Mouse (Mus musculus) CH12.LX (cell line): Measurements from ENCODE around the gene Bub1. TPM values are rescaled to one million over a fixed set of nuclear protein-coding genes. Genes with fewer than 3 reads are reported as not detected.

ENCODE experiments used
- DNase-seq: peaks from one replicate; pipeline ENCODE4 v3.0.0-alpha.2; 2013; ENCODE audit errors: extremely low read depth
- H3K27ac ChIP-seq: 2 replicates; pipeline ENCODE4 v1.5.1; 2012; ENCODE audit warnings: low read depth, mild to moderate bottlenecking, control low read depth, moderate library complexity; ENCODE audit not compliant: insufficient read depth
- H3K27me3 ChIP-seq: replicated peaks from 2 replicates; pipeline ENCODE3; 2012; ENCODE audit warnings: inconsistent platforms
- H3K36me3 ChIP-seq, 2 experiments: replicated peaks in 1 of 2; 2 replicates each; pipeline versions ENCODE3 to v1.6.1; 2012; ENCODE audit warnings: inconsistent platforms in 1 of 2, low read length in 1 of 2, mild to moderate bottlenecking in 1 of 2, mixed read lengths in 1 of 2, moderate library complexity in 1 of 2; ENCODE audit not compliant: control insufficient read depth in 1 of 2, insufficient read depth in 1 of 2
- H3K4me1 ChIP-seq, 2 experiments: 2 replicates each; pipeline ENCODE4 v1.6.1; 2012; ENCODE audit warnings: inconsistent platforms in 1 of 2, moderate library complexity in 1 of 2; ENCODE audit not compliant: insufficient read depth in 2 of 2, control insufficient read depth in 1 of 2
- H3K4me2 ChIP-seq: 2 replicates; pipeline ENCODE4 v1.6.1; 2012; ENCODE audit warnings: low read depth, mild to moderate bottlenecking, control low read depth; ENCODE audit not compliant: poor library complexity, insufficient read depth, severe bottlenecking
- H3K4me3 ChIP-seq, 3 experiments: fragments of 150-350 bp in 1 of 3; sonication (generic) in 1 of 3; replicated peaks in 1 of 3; 2 replicates each; pipeline versions ENCODE3 to v1.5.1; 2011 to 2012; ENCODE audit warnings: low read depth in 2 of 3, low read length in 2 of 3, mild to moderate bottlenecking in 2 of 3, moderate library complexity in 2 of 3, control low read depth in 1 of 3, improper control_type of control experiment in 1 of 3, inconsistent platforms in 1 of 3, mixed read lengths in 1 of 3; ENCODE audit not compliant: poor library complexity in 1 of 3
- H3K79me2 ChIP-seq: replicated peaks from 2 replicates; pipeline ENCODE4 v1.6.1; 2012; ENCODE audit warnings: mild to moderate bottlenecking, moderate library complexity; ENCODE audit not compliant: control insufficient read depth, poor library complexity, insufficient read depth, severe bottlenecking; ENCODE audit errors: extremely low read depth
- H3K9ac ChIP-seq: 2 replicates; pipeline ENCODE4 v1.6.1; 2012; ENCODE audit warnings: low read depth, mild to moderate bottlenecking, control low read depth, moderate library complexity; ENCODE audit not compliant: insufficient read depth
- H3K9me3 ChIP-seq: replicated peaks from 2 replicates; pipeline ENCODE3; 2012; ENCODE audit warnings: low read length, inconsistent platforms, mixed read lengths
- CHD1 ChIP-seq: IDR thresholded peaks from 2 replicates; pipeline ENCODE4 v1.6.1; 2012; ENCODE audit warnings: low read depth, low read length, improper control_type of control experiment, inconsistent platforms
- E2F4 ChIP-seq: IDR thresholded peaks from 2 replicates; pipeline ENCODE4 v1.6.1; 2011; ENCODE audit warnings: low read depth, low read length, improper control_type of control experiment; ENCODE audit not compliant: insufficient replicate concordance
- ELF1 ChIP-seq: IDR thresholded peaks from 2 replicates; pipeline ENCODE4 v1.6.1; 2014; ENCODE audit warnings: low read depth, mild to moderate bottlenecking, inconsistent platforms, low read length, improper control_type of control experiment
- EP300 ChIP-seq: IDR thresholded peaks from 2 replicates; pipeline ENCODE4 v1.6.1; 2011; ENCODE audit warnings: low read length, improper control_type of control experiment
- ETS1 ChIP-seq: conservative IDR thresholded peaks from 2 replicates; pipeline ENCODE4 v1.6.1; 2012; ENCODE audit warnings: low read depth, mild to moderate bottlenecking, inconsistent platforms, low read length, improper control_type of control experiment, moderate library complexity
- GABPA ChIP-seq: IDR thresholded peaks from 2 replicates; pipeline ENCODE4 v1.6.1; 2012; ENCODE audit warnings: low read depth, low read length, improper control_type of control experiment, inconsistent platforms; ENCODE audit not compliant: insufficient replicate concordance
- HCFC1 ChIP-seq: IDR thresholded peaks from 2 replicates; pipeline ENCODE4 v1.6.1; 2012; ENCODE audit warnings: low read depth, mild to moderate bottlenecking, inconsistent platforms, low read length, improper control_type of control experiment
- IRF4 ChIP-seq: IDR thresholded peaks from 2 replicates; pipeline ENCODE4 v1.6.1; 2014; ENCODE audit warnings: low read depth, mild to moderate bottlenecking, inconsistent platforms, low read length, improper control_type of control experiment
- JUND ChIP-seq: conservative IDR thresholded peaks from 2 replicates; pipeline ENCODE4 v1.6.1; 2011; ENCODE audit warnings: low read depth, low read length, improper control_type of control experiment
- KAT2A ChIP-seq: IDR thresholded peaks from 2 replicates; pipeline ENCODE4 v1.6.1; 2012; ENCODE audit warnings: low read length, improper control_type of control experiment, inconsistent platforms; ENCODE audit not compliant: insufficient replicate concordance
- MYC ChIP-seq: IDR thresholded peaks from 2 replicates; pipeline ENCODE4 v1.6.1; 2011; ENCODE audit warnings: low read depth, mild to moderate bottlenecking, improper control_type of control experiment, low read length
- PAX5 ChIP-seq: IDR thresholded peaks from 2 replicates; pipeline ENCODE4 v1.6.1; 2012; ENCODE audit warnings: low read length, inconsistent platforms, mixed read lengths
- POLR2A ChIP-seq: IDR thresholded peaks from 2 replicates; pipeline ENCODE4 v1.6.1; 2011; ENCODE audit warnings: low read depth, mild to moderate bottlenecking, improper control_type of control experiment, low read length
- RAD21 ChIP-seq: IDR thresholded peaks from 2 replicates; pipeline ENCODE4 v1.6.1; 2011; ENCODE audit warnings: low read depth, mild to moderate bottlenecking, low read length, improper control_type of control experiment, moderate library complexity
- TBP ChIP-seq: conservative IDR thresholded peaks from 2 replicates; pipeline ENCODE4 v1.6.1; 2011; ENCODE audit warnings: low read depth, low read length, improper control_type of control experiment
- TCF12 ChIP-seq: IDR thresholded peaks from 2 replicates; pipeline ENCODE4 v1.6.1; 2014; ENCODE audit warnings: low read depth, mild to moderate bottlenecking, inconsistent platforms, low read length, improper control_type of control experiment
- UBTF ChIP-seq: IDR thresholded peaks from 2 replicates; pipeline ENCODE4 v1.6.1; 2012; ENCODE audit warnings: low read depth, mild to moderate bottlenecking, inconsistent platforms, low read length, improper control_type of control experiment, moderate library complexity
- USF2 ChIP-seq: conservative IDR thresholded peaks from 2 replicates; pipeline ENCODE4 v1.6.1; 2011; ENCODE audit warnings: low read depth, low read length, improper control_type of control experiment
- ZNF384 ChIP-seq: IDR thresholded peaks from 2 replicates; pipeline ENCODE4 v1.6.1; 2012; ENCODE audit warnings: low read depth, low read length, improper control_type of control experiment, inconsistent platforms
- dilution Hi-C: fragments of 300-500 bp; cut with MboI; formaldehyde crosslinking; loops from 2 replicates; pipeline ENCODE4 v1.14.3; 2020; ENCODE audit warnings: low sequenced_read_pairs; ENCODE audit not compliant: extremely low pct_unique_long_range_greater_than_20kb, extremely low pct_ligation_motif_present
- in situ Hi-C: fragments of 300-500 bp; cut with MboI; formaldehyde crosslinking; loops from 3 replicates; pipeline ENCODE4 v1.14.3; 2019; ENCODE audit warnings: low sequenced_read_pairs, low pct_ligation_motif_present, low pct_unique_long_range_greater_than_20kb, mixed read lengths
- polyA plus RNA-seq: library from polyadenylated mRNA; unstranded; fragments of >175 nt; gene quantifications from 2 replicates; pipeline ENCODE4 v1.2.1, GENCODE M21; 2012; ENCODE audit warnings: low read depth; ENCODE audit not compliant: insufficient read length
- total RNA-seq, 2 experiments: library from RNA; depleted of rRNA; stranded (reverse); fragments of 300-350 nt in 1 of 2; fragments of >200 nt in 1 of 2; gene quantifications; 2 replicates each; pipeline ENCODE4 v1.2.3; 2012 to 2014

The Bub1 gene
- total and polyA plus RNA-seq, 3 experiments = 47.0 to 131 (median 66.2) TPM

GRCm38 (mm10) chr2:127761587-127761986, 70.1 kb downstream of the Bub1 start:
- DNase-seq = no peak
- no peaks in the 10 kb centered on the region for H3K9me3 ChIP-seq
- no peak overlapping the region for H3K27ac ChIP-seq
- in situ Hi-C loops (no loop called here), dilution Hi-C loops (no loop called here)
- no peak overlapping the region for H3K4me2 ChIP-seq
- no peaks in the 10 kb centered on the region for H3K79me2 ChIP-seq
- H3K27me3 ChIP-seq = no peaks in the 10 kb centered on the region
- no peak for TF ChIP-seq HCFC1
- TF ChIP-seq EP300 = no peak
- peaks cover 0 to 6% of the 10 kb centered on the region in 2 experiments; a peak in 1 of 4 replicates for H3K4me1 ChIP-seq
- no peak overlapping the region for H3K4me3 ChIP-seq
- H3K9ac ChIP-seq = no peak overlapping the region
- H3K36me3 ChIP-seq = peaks cover 0 to 6% of the 10 kb centered on the region in 2 experiments

GRCm38 (mm10) chr2:127760429-127761000, 71.2 kb downstream of the Bub1 start:
- DNase-seq = no peak
- no peaks in the 10 kb centered on the region for H3K79me2 ChIP-seq
- dilution Hi-C loops = no loop called here
- H3K4me2 ChIP-seq = no peak overlapping the region
- no peak overlapping the region for H3K27ac ChIP-seq
- H3K4me1 ChIP-seq = peaks cover 0 to 6% of the 10 kb centered on the region in 2 experiments; a peak in 1 of 4 replicates
- peaks cover 0 to 6% of the 10 kb centered on the region in 2 experiments for H3K36me3 ChIP-seq
- TF ChIP-seq ELF1 (no peak), POLR2A (no peak), E2F4 (no peak), JUND (no peak), HCFC1 (no peak), TBP (no peak), USF2 (no peak), ETS1 (no peak), IRF4 (no peak), TCF12 (no peak), CHD1 (no peak), KAT2A (no peak), ZNF384 (no peak), RAD21 (no peak), UBTF (no peak), MYC (no peak), GABPA (no peak), PAX5 (no peak)
- no peaks in the 10 kb centered on the region for H3K27me3 ChIP-seq
- in situ Hi-C loops = no loop called here
- no peaks in the 10 kb centered on the region for H3K9me3 ChIP-seq
- no peak overlapping the region for H3K9ac ChIP-seq
- no peak overlapping the region for H3K4me3 ChIP-seq
